In genomic region chr15:77949061-77949460, GRCm38 (mm10) we compare ENCODE assay signal across 22 mouse cellular contexts. TPM values are rescaled to one million over a fixed set of nuclear protein-coding genes. Genes with fewer than 3 reads are reported as not detected.
DNase-seq lines count a peak whose midpoint lies in the region; ATAC-seq lines count a peak whose summit lies in the region.
"Had no signal": no experiment of that assay in that cellular context is flagged by ENCODE, and none has a peak within 500 bp of the region (broad histone marks: within the 10 kb centered on the region; RNA-seq: fewer than 3 reads in every experiment).

No protein-coding gene starts in this region.

- 87% methylated on average over 7 of the region's 7 CpGs for WGBS in kidney, embryonic 15.5 days
- 89% methylated on average over 7 of the region's 7 CpGs for WGBS in neural tube, embryonic 15.5 days
- WGBS in forebrain, embryonic 10.5 days, result 89% methylated on average over 7 of the region's 7 CpGs

- no peak overlapping the region for H3K27ac ChIP-seq in kidney, embryonic 15.5 days
- no peak overlapping the region for H3K27ac ChIP-seq in neural tube, embryonic 15.5 days (replicated peaks)
- H3K27ac ChIP-seq in forebrain, embryonic 10.5 days, result no peak overlapping the region
- H3K27ac ChIP-seq: gastrocnemius, adult 2 months; hindbrain, embryonic 10.5 days; hindbrain, embryonic 13.5 days had no signal

- no peaks in the 10 kb centered on the region for H3K4me1 ChIP-seq in kidney, embryonic 15.5 days
- peaks cover 13% of the 10 kb centered on the region for H3K4me1 ChIP-seq in neural tube, embryonic 15.5 days
- 0 out of 2 replicates have a peak, but pooled peaks cover 4% of the 10 kb centered on the region for H3K4me1 ChIP-seq in forebrain, embryonic 10.5 days

- no peak for ATAC-seq in kidney, embryonic 15.5 days (replicated peaks; ENCODE audit: low FRiP score)
- no peak for ATAC-seq in neural tube, embryonic 15.5 days (ENCODE audit: low FRiP score)
- ATAC-seq: forebrain, embryonic 14.5 days; forebrain, postnatal 0 days; Patski had no signal

- 0 out of 2 replicates have a peak, but pooled peaks cover 4% of the 10 kb centered on the region for H3K27me3 ChIP-seq in kidney, embryonic 15.5 days
- no peaks in the 10 kb centered on the region for H3K27me3 ChIP-seq in neural tube, embryonic 15.5 days (replicated peaks)
- H3K27me3 ChIP-seq in forebrain, embryonic 10.5 days (ENCODE audit: poor library complexity, severe bottlenecking), result peaks cover 1% of the 10 kb centered on the region; the same call in 1 of the 2 replicates
- H3K27me3 ChIP-seq: hindbrain, embryonic 13.5 days; Patski had no signal

- no peaks in the 10 kb centered on the region for H3K9me3 ChIP-seq in kidney, embryonic 15.5 days (replicated peaks)
- no peaks in the 10 kb centered on the region for H3K9me3 ChIP-seq in neural tube, embryonic 15.5 days (replicated peaks)
- no peaks in the 10 kb centered on the region for H3K9me3 ChIP-seq in forebrain, embryonic 10.5 days
- H3K9me3 ChIP-seq: hindbrain, embryonic 10.5 days; hindbrain, embryonic 13.5 days had no signal

- peak; percentile 82 for DNase-seq in kidney, adult 11 months
- peak; percentile 82 to 86 for DNase-seq in kidney, adult 8-10 months
- peak; percentile 81 for DNase-seq in kidney, postnatal 14 days
- peak; percentile 25 to 39 for DNase-seq in kidney, postnatal 4 days
- no peak for DNase-seq in forebrain, embryonic 10.5 days (ENCODE audit: extremely low spot score, low spot score)
- DNase-seq: adrenal gland, postnatal 10 days; adrenal gland, postnatal 36 days; cerebellum, adult 18-20 months; cerebellum, adult 9-10 months; cerebellum, postnatal 14 days; forebrain, postnatal 0 days; gastrocnemius, adult 2 months; gastrocnemius, postnatal 14 days; heart, adult 11 months; heart, postnatal 36 days had no signal

- no peak overlapping the region for H3K9ac ChIP-seq in kidney, embryonic 15.5 days
- no peak overlapping the region for H3K9ac ChIP-seq in neural tube, embryonic 15.5 days (replicated peaks)
- H3K9ac ChIP-seq: forebrain, postnatal 0 days; hindbrain, embryonic 13.5 days had no signal

- H3K4me2 ChIP-seq in kidney, embryonic 15.5 days, result no peak overlapping the region
- no peak overlapping the region for H3K4me2 ChIP-seq in neural tube, embryonic 15.5 days
- H3K4me2 ChIP-seq: heart, embryonic 11.5 days; hindbrain, embryonic 13.5 days had no signal

- H3K36me3 ChIP-seq in kidney, embryonic 15.5 days, result no peaks in the 10 kb centered on the region
- H3K36me3 ChIP-seq in neural tube, embryonic 15.5 days, result peaks cover 60% of the 10 kb centered on the region
- H3K36me3 ChIP-seq in forebrain, embryonic 10.5 days (replicated peaks), result peaks cover 68% of the 10 kb centered on the region

- H3K4me3 ChIP-seq in kidney, embryonic 15.5 days (replicated peaks), result no peak overlapping the region
- no peak overlapping the region for H3K4me3 ChIP-seq in neural tube, embryonic 15.5 days (replicated peaks)
- no peak overlapping the region for H3K4me3 ChIP-seq in forebrain, embryonic 10.5 days
- H3K4me3 ChIP-seq: gastrocnemius, adult 2 months; hindbrain, embryonic 10.5 days; hindbrain, embryonic 13.5 days had no signal

RNA-seq across cellular contexts. Expression of gene Foxred2, which starts 7.5 kb away (rescaled TPM):
- 4.6 and 5.6 TPM in 2 replicates for polyA plus RNA-seq in kidney, embryonic 15.5 days (2015; fragmentation: Nextera tagmentation; extraction: Ambion mirVana)
- 8.4 and 9.3 TPM in 2 replicates for polyA plus RNA-seq in neural tube, embryonic 15.5 days (2015; fragmentation: Nextera tagmentation; extraction: Ambion mirVana)
- polyA plus RNA-seq in forebrain, embryonic 10.5 days (2016; fragmentation: Nextera tagmentation; extraction: Ambion mirVana), result 7.9 and 8.7 TPM in 2 replicates

RNA-seq across cellular contexts. Expression of gene Txn2, which starts 20.3 kb away (rescaled TPM):
- 240 and 253 TPM in 2 replicates for polyA plus RNA-seq in kidney, embryonic 15.5 days (2015; fragmentation: Nextera tagmentation; extraction: Ambion mirVana)
- 193 and 217 TPM in 2 replicates for polyA plus RNA-seq in neural tube, embryonic 15.5 days (2015; fragmentation: Nextera tagmentation; extraction: Ambion mirVana)
- 288 and 291 TPM in 2 replicates for polyA plus RNA-seq in forebrain, embryonic 10.5 days (2016; fragmentation: Nextera tagmentation; extraction: Ambion mirVana)

RNA-seq across cellular contexts. Expression of gene Eif3d, which starts 21.6 kb away (rescaled TPM):
- 210 and 223 TPM in 2 replicates for polyA plus RNA-seq in kidney, embryonic 15.5 days (2015; fragmentation: Nextera tagmentation; extraction: Ambion mirVana)
- 156 and 166 TPM in 2 replicates for polyA plus RNA-seq in neural tube, embryonic 15.5 days (2015; fragmentation: Nextera tagmentation; extraction: Ambion mirVana)
- 280 and 284 TPM in 2 replicates for polyA plus RNA-seq in forebrain, embryonic 10.5 days (2016; fragmentation: Nextera tagmentation; extraction: Ambion mirVana)
